Mouse (Mus musculus) hindbrain, embryonic 15.5 days (tissue): ENCODE measurements around the gene Rho. TPM values are rescaled to one million over a fixed set of nuclear protein-coding genes. Genes with fewer than 3 reads are reported as not detected.

ENCODE experiments used
- ATAC-seq: fragments of 200-750 bp; cut with Nextera tagmentation; 2 replicates; pipeline ENCODE4 v1.8.0; 2017; ENCODE audit warnings: low read depth, moderate number of reproducible peaks, moderate TSS enrichment; ENCODE audit not compliant: low FRiP score
- H3K27ac ChIP-seq: fragments of 300-500 bp; sonication (generic); replicated peaks from 2 replicates; pipeline ENCODE4 v1.5.1; 2015; ENCODE audit warnings: mild to moderate bottlenecking, inconsistent platforms
- H3K27me3 ChIP-seq: fragments of 300-500 bp; sonication (generic); 2 replicates; pipeline ENCODE4 v1.6.1; 2015; ENCODE audit warnings: control low read depth, inconsistent platforms
- H3K36me3 ChIP-seq: fragments of 300-500 bp; sonication (generic); 2 replicates; pipeline ENCODE4 v1.6.1; 2015; ENCODE audit warnings: control low read depth, inconsistent platforms
- H3K4me1 ChIP-seq: fragments of 300-500 bp; sonication (generic); replicated peaks from 2 replicates; pipeline ENCODE4 v1.6.1; 2015; ENCODE audit warnings: control low read depth, inconsistent platforms
- H3K4me2 ChIP-seq: fragments of 300-500 bp; sonication (generic); 2 replicates; pipeline ENCODE4 v1.6.1; 2015; ENCODE audit warnings: moderate library complexity, mild to moderate bottlenecking, inconsistent platforms
- H3K4me3 ChIP-seq: fragments of 300-500 bp; sonication (generic); 2 replicates; pipeline ENCODE4 v1.5.1; 2015; ENCODE audit warnings: mild to moderate bottlenecking, inconsistent platforms
- H3K9ac ChIP-seq: fragments of 300-500 bp; sonication (generic); 2 replicates; pipeline ENCODE4 v1.6.1; 2015; ENCODE audit warnings: inconsistent platforms
- H3K9me3 ChIP-seq: fragments of 300-500 bp; sonication (generic); 2 replicates; pipeline ENCODE4 v1.6.1; 2016; ENCODE audit warnings: control low read depth, inconsistent platforms
- WGBS: fragments of 180-500 bp; shearing (Covaris S2); methylation state at CpG from one replicate; pipeline ENCODE4 v1.1.7; 2015; 5-methylcytosine and 5-hydroxymethylcytosine counted together
- polyA plus RNA-seq: library from polyadenylated mRNA; unstranded; fragments of >200 nt; fragmentation: Nextera tagmentation; extraction: Ambion mirVana; gene quantifications from 2 replicates; pipeline ENCODE4 v1.2.1, GENCODE M21; 2015

The Rho gene
- polyA plus RNA-seq, 1 experiment from 2014 or later = 0.64 TPM

GRCm38 (mm10) chr6:115941128-115941527, 9.6 kb downstream of the Rho start:
- no peaks in the 10 kb centered on the region for H3K9me3 ChIP-seq
- no peak overlapping the region for H3K9ac ChIP-seq
- no peak overlapping the region for H3K4me2 ChIP-seq
- H3K4me1 ChIP-seq = no peaks in the 10 kb centered on the region
- no peaks in the 10 kb centered on the region for H3K36me3 ChIP-seq
- 17% methylated on average over 5 of the region's 12 CpGs for WGBS
- H3K4me3 ChIP-seq = no peak overlapping the region
- H3K27ac ChIP-seq = no peak overlapping the region
- no peak for ATAC-seq
- no peaks in the 10 kb centered on the region for H3K27me3 ChIP-seq

- WGBS = 83% methylated on average over 9 of the region's 9 CpGs
- no peaks in the 10 kb centered on the region for H3K36me3 ChIP-seq
- no peak for ATAC-seq
Measured at GRCm38 (mm10) chr6:115943498-115944427, 12.2 kb downstream of the Rho start.

GRCm38 (mm10) chr6:115944638-115945037, 13.1 kb downstream of the Rho start, which contains the start of gene H1foo:
Gene H1foo, plus strand, starts transcription at chr6:115944938.
- H3K9ac ChIP-seq = no peak within 1 kb of the TSS
- no peaks in the 10 kb centered on the region for H3K36me3 ChIP-seq
- H3K4me2 ChIP-seq = no peak within 1 kb of the TSS
- WGBS = 87% methylated on average over 5 of the region's 5 CpGs
- H3K9me3 ChIP-seq = no peaks in the 10 kb centered on the region
- no peaks in the 10 kb centered on the region for H3K27me3 ChIP-seq
- ATAC-seq = no peak
- peaks cover 2% of the 10 kb centered on the region; the same call in 1 of the 2 replicates for H3K4me1 ChIP-seq
- H3K27ac ChIP-seq = no peak within 1 kb of the TSS
- H3K4me3 ChIP-seq = no peak within 1 kb of the TSS

More at GRCm38 (mm10) chr6:115943498-115944427, 12.2 kb downstream of the Rho start:
- Histone ChIP-seq H3K4me1 (peaks cover 2% of the 10 kb centered on the region; the same call in 1 of the 2 replicates), H3K27me3 (no peaks in the 10 kb centered on the region), H3K4me2 (no peak overlapping the region), H3K27ac (no peak overlapping the region), H3K9ac (no peak overlapping the region), H3K4me3 (no peak overlapping the region), H3K9me3 (no peaks in the 10 kb centered on the region)

GRCm38 (mm10) chr6:115945633-115946032, 14.1 kb downstream of the Rho start:
- Histone ChIP-seq H3K27me3 (no peaks in the 10 kb centered on the region), H3K9me3 (no peaks in the 10 kb centered on the region), H3K4me2 (no peak overlapping the region), H3K4me1 (peaks cover 2% of the 10 kb centered on the region; the same call in 1 of the 2 replicates), H3K9ac (no peak overlapping the region), H3K4me3 (no peak overlapping the region), H3K27ac (no peak overlapping the region), H3K36me3 (no peaks in the 10 kb centered on the region)
- no peak for ATAC-seq
- WGBS = 86% methylated on average over 8 of the region's 8 CpGs

- Histone ChIP-seq H3K36me3 (no peaks in the 10 kb centered on the region), H3K9ac (no peak overlapping the region), H3K4me3 (no peak overlapping the region), H3K9me3 (no peaks in the 10 kb centered on the region), H3K27ac (no peak overlapping the region), H3K27me3 (no peaks in the 10 kb centered on the region), H3K4me2 (no peak overlapping the region), H3K4me1 (peaks cover 2% of the 10 kb centered on the region; the same call in 1 of the 2 replicates)
- peak; percentile 23; the same call in 1 of the 2 replicates for ATAC-seq
- 31% methylated on average over 6 of the region's 6 CpGs for WGBS
Measured at GRCm38 (mm10) chr6:115946389-115946788, 14.8 kb downstream of the Rho start.

- Histone ChIP-seq H3K4me2 (no peak overlapping the region), H3K4me3 (no peak overlapping the region), H3K9ac (no peak overlapping the region), H3K27me3 (no peaks in the 10 kb centered on the region), H3K27ac (no peak overlapping the region), H3K4me1 (peaks cover 20% of the 10 kb centered on the region), H3K36me3 (no peaks in the 10 kb centered on the region), H3K9me3 (no peaks in the 10 kb centered on the region)
- 68% methylated on average over 9 of the region's 9 CpGs for WGBS
- ATAC-seq = no peak
Measured at GRCm38 (mm10) chr6:115954506-115955074, 23.0 kb downstream of the Rho start.

GRCm38 (mm10) chr6:115955169-115955568, 23.6 kb downstream of the Rho start:
- Histone ChIP-seq H3K27ac (no peak overlapping the region), H3K27me3 (no peaks in the 10 kb centered on the region), H3K9me3 (no peaks in the 10 kb centered on the region), H3K36me3 (no peaks in the 10 kb centered on the region), H3K4me2 (no peak overlapping the region), H3K9ac (no peak overlapping the region), H3K4me3 (no peak overlapping the region), H3K4me1 (peaks cover 20% of the 10 kb centered on the region)
- WGBS = 81% methylated on average over 4 of the region's 4 CpGs
- ATAC-seq = no peak

- no peak overlapping the region for H3K9ac ChIP-seq
- no peaks in the 10 kb centered on the region for H3K9me3 ChIP-seq
- H3K4me1 ChIP-seq = peaks cover 20% of the 10 kb centered on the region
- no peak for ATAC-seq
- H3K27me3 ChIP-seq = no peaks in the 10 kb centered on the region
- H3K4me3 ChIP-seq = no peak overlapping the region
- no peaks in the 10 kb centered on the region for H3K36me3 ChIP-seq
- 89% methylated on average over 11 of the region's 11 CpGs for WGBS
- H3K27ac ChIP-seq = no peak overlapping the region
- H3K4me2 ChIP-seq = no peak overlapping the region
Measured at GRCm38 (mm10) chr6:115955664-115956063, 24.1 kb downstream of the Rho start.

- no peaks in the 10 kb centered on the region for H3K27me3 ChIP-seq
- H3K4me1 ChIP-seq = peaks cover 20% of the 10 kb centered on the region
- WGBS = 85% methylated on average over 13 of the region's 13 CpGs
- H3K4me2 ChIP-seq = no peak overlapping the region
- H3K4me3 ChIP-seq = no peak overlapping the region
- no peaks in the 10 kb centered on the region for H3K36me3 ChIP-seq
- H3K9ac ChIP-seq = no peak overlapping the region
- no peak overlapping the region for H3K27ac ChIP-seq
- no peak; the same call in 1 of the 2 replicates for ATAC-seq
- no peaks in the 10 kb centered on the region for H3K9me3 ChIP-seq
Measured at GRCm38 (mm10) chr6:115956418-115956921, 24.9 kb downstream of the Rho start.

- no peaks in the 10 kb centered on the region for H3K36me3 ChIP-seq
- no peaks in the 10 kb centered on the region for H3K9me3 ChIP-seq
- 41% methylated on average over 16 of the region's 16 CpGs for WGBS
- no peak overlapping the region for H3K4me3 ChIP-seq
- no peak overlapping the region; the same call in 1 of the 2 replicates for H3K27ac ChIP-seq
- no peak overlapping the region for H3K9ac ChIP-seq
- no peaks in the 10 kb centered on the region for H3K27me3 ChIP-seq
- H3K4me1 ChIP-seq = peaks cover 20% of the 10 kb centered on the region
- ATAC-seq = peak; percentile 21; the same call in 1 of the 2 replicates
- H3K4me2 ChIP-seq = no peak overlapping the region
Measured at GRCm38 (mm10) chr6:115956922-115957601, 25.5 kb downstream of the Rho start.

GRCm38 (mm10) chr6:115957681-115958080, 26.1 kb downstream of the Rho start:
- no peak for ATAC-seq
- 46% methylated on average over 5 of the region's 6 CpGs for WGBS
- H3K9ac ChIP-seq = no peak overlapping the region

More at GRCm38 (mm10) chr6:115957681-115958080, 26.1 kb downstream of the Rho start:
- H3K36me3 ChIP-seq = no peaks in the 10 kb centered on the region
- no peak overlapping the region; the same call in 1 of the 2 replicates for H3K27ac ChIP-seq
- H3K4me1 ChIP-seq = peaks cover 20% of the 10 kb centered on the region
- H3K4me2 ChIP-seq = no peak overlapping the region
- H3K4me3 ChIP-seq = no peak overlapping the region
- H3K9me3 ChIP-seq = no peaks in the 10 kb centered on the region
- H3K27me3 ChIP-seq = no peaks in the 10 kb centered on the region
